Mouse (Mus musculus): ENCODE results near the gene Elp4. TPM values are rescaled to one million over a fixed set of nuclear protein-coding genes. Genes with fewer than 3 reads are reported as not detected.

Gene Elp4
- polyA plus RNA-seq, 1 experiment, result 4.7 TPM

GRCm38 (mm10) chr2:105801536-105801935 lies 102.8 kb downstream of the Elp4 start:
- H3K4me1 ChIP-seq (replicated peaks; ENCODE audit: control insufficient read depth, insufficient read depth, low read length), result no peaks in the 10 kb centered on the region
- H3K27me3 ChIP-seq (ENCODE audit: control insufficient read depth, insufficient read depth, low read length), result no peaks in the 10 kb centered on the region
- DNase-seq, result no peak
- TF ChIP-seq POLR2A (IDR thresholded peaks at IDR 0.05; ENCODE audit: control insufficient read depth, extremely low read depth, insufficient read depth, low read length, poor library complexity) (no peak), CTCF (IDR thresholded peaks at IDR 0.05; ENCODE audit: borderline replicate concordance, control insufficient read depth, extremely low read depth, insufficient read depth, low read length, poor library complexity) (no peak)
- H3K36me3 ChIP-seq (ENCODE audit: control insufficient read depth, insufficient read depth, low read length), result no peaks in the 10 kb centered on the region
- H3K27ac ChIP-seq (ENCODE audit: control insufficient read depth, insufficient read depth, low read length), result no peak overlapping the region
- WGBS, result 97% methylated on average over 6 of the region's 6 CpGs
- no peak overlapping the region for H3K4me3 ChIP-seq (ENCODE audit: control insufficient read depth, insufficient read depth, low read length)

DNA sequence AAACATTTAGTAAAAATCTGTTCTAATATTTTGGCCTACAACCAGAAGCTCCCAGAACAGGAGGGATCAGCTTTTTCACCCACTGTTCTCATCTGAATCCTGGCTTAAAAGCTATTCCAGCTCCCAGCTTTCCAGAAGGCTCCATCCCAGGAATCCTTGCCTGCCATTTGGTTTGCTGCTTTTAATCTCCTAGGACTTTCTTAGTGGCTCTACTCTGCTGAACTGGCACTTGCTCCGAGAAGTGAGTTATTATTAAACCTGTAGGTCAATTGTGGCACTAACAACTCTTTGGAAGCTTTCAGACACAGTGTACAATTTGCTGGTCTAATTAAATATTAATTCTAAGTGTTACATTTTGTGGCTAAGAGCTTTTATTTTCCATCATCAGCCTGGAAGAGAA lies 103.7 kb downstream of the Elp4 start:
- no peak for DNase-seq
- H3K27ac ChIP-seq (ENCODE audit: control insufficient read depth, insufficient read depth, low read length), result no peak overlapping the region
- WGBS, result 93% methylated on average over 1 of the region's 1 CpGs
- H3K27me3 ChIP-seq (ENCODE audit: control insufficient read depth, insufficient read depth, low read length), result no peaks in the 10 kb centered on the region
- TF ChIP-seq CTCF (IDR thresholded peaks at IDR 0.05; ENCODE audit: borderline replicate concordance, control insufficient read depth, extremely low read depth, insufficient read depth, low read length, poor library complexity), result no peak
- no peak for TF ChIP-seq POLR2A (IDR thresholded peaks at IDR 0.05; ENCODE audit: control insufficient read depth, extremely low read depth, insufficient read depth, low read length, poor library complexity)
- no peaks in the 10 kb centered on the region for H3K4me1 ChIP-seq (replicated peaks; ENCODE audit: control insufficient read depth, insufficient read depth, low read length)
- H3K4me3 ChIP-seq (ENCODE audit: control insufficient read depth, insufficient read depth, low read length), result no peak overlapping the region
- H3K36me3 ChIP-seq (ENCODE audit: control insufficient read depth, insufficient read depth, low read length), result no peaks in the 10 kb centered on the region

- TF ChIP-seq CTCF (IDR thresholded peaks at IDR 0.05; ENCODE audit: borderline replicate concordance, control insufficient read depth, extremely low read depth, insufficient read depth, low read length, poor library complexity) (no peak), POLR2A (IDR thresholded peaks at IDR 0.05; ENCODE audit: control insufficient read depth, extremely low read depth, insufficient read depth, low read length, poor library complexity) (no peak)
- H3K4me1 ChIP-seq (replicated peaks; ENCODE audit: control insufficient read depth, insufficient read depth, low read length), result no peaks in the 10 kb centered on the region
These were observed 104.5 kb downstream of the Elp4 start for GRCm38 (mm10) chr2:105799840-105800239.

GRCm38 (mm10) chr2:105797842-105798241 lies 106.5 kb downstream of the Elp4 start:
- H3K36me3 ChIP-seq (ENCODE audit: control insufficient read depth, insufficient read depth, low read length), result no peaks in the 10 kb centered on the region
- no peaks in the 10 kb centered on the region for H3K27me3 ChIP-seq (ENCODE audit: control insufficient read depth, insufficient read depth, low read length)
- TF ChIP-seq POLR2A (IDR thresholded peaks at IDR 0.05; ENCODE audit: control insufficient read depth, extremely low read depth, insufficient read depth, low read length, poor library complexity) (no peak), CTCF (IDR thresholded peaks at IDR 0.05; ENCODE audit: borderline replicate concordance, control insufficient read depth, extremely low read depth, insufficient read depth, low read length, poor library complexity) (no peak)
- H3K4me1 ChIP-seq (replicated peaks; ENCODE audit: control insufficient read depth, insufficient read depth, low read length), result no peaks in the 10 kb centered on the region
- no peak overlapping the region for H3K4me3 ChIP-seq (ENCODE audit: control insufficient read depth, insufficient read depth, low read length)
- DNase-seq, result no peak
- no peak overlapping the region for H3K27ac ChIP-seq (ENCODE audit: control insufficient read depth, insufficient read depth, low read length)

More at GRCm38 (mm10) chr2:105799840-105800239, 104.5 kb downstream of the Elp4 start:
- peak; percentile 5 for DNase-seq
- 96% methylated on average over 2 of the region's 2 CpGs for WGBS
- no peaks in the 10 kb centered on the region for H3K27me3 ChIP-seq (ENCODE audit: control insufficient read depth, insufficient read depth, low read length)
- no peak overlapping the region for H3K4me3 ChIP-seq (ENCODE audit: control insufficient read depth, insufficient read depth, low read length)
- no peaks in the 10 kb centered on the region for H3K36me3 ChIP-seq (ENCODE audit: control insufficient read depth, insufficient read depth, low read length)
- no peak overlapping the region for H3K27ac ChIP-seq (ENCODE audit: control insufficient read depth, insufficient read depth, low read length)

DNA sequence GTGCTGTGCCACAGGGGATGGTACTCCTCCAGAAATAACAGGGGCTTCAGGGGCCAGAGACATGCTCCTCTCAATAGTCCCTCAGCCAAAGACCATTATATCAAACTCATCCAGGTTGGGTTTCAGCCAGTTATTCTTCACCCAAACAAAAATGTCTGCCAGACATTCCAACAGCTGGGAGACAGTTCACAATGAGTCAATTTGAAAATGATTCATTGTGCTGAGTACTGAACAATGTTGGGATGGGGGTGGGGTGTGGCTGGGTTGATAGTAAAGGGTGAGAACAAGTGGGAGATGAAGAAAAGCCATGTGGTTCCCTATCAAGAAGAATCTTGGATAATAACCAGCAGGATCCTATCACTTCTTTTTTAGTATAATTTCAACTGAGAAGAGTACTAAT lies 108.3 kb downstream of the Elp4 start:
- DNase-seq, result no peak
- no peaks in the 10 kb centered on the region for H3K27me3 ChIP-seq (ENCODE audit: control insufficient read depth, insufficient read depth, low read length)

DNA sequence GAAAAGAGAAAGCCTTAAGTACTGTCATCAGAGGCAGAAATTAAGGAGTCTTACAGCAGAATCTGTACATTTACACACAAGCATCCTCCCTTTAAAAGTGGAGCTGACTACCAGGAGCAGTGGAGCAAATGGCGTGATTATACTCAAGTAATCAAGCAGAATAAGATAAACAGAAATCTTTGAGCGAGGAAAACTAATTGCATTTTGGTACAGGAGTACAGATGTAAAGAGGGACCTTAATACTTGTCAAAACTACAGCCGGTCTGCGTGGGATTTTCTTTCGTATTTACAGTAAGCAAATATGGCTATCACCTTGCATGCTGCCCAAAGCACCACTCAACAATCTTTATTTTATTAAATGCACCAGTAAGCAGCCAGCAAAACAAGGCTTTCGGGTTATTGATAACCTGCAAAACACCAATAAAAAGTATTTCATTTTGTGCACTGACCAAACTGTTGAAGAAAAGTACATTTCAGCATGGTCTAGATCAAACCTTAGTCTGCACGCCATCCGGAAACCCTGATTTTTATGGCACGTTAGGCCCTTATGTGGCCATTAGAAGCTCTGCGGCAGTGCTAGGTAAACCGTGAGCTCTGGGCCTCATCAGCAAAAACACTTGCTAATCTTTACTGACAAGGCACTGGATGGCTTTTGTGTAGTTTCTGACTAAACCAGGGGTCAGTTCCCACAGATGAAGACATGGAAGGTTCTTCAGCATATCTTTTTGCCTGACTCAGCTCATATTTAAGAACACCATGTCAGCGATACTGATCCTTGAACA lies 111.8 kb downstream of the Elp4 start:
- Histone ChIP-seq H3K4me3 (ENCODE audit: control insufficient read depth, insufficient read depth, low read length) (no peak overlapping the region), H3K36me3 (ENCODE audit: control insufficient read depth, insufficient read depth, low read length) (no peaks in the 10 kb centered on the region), H3K4me1 (replicated peaks; ENCODE audit: control insufficient read depth, insufficient read depth, low read length) (no peaks in the 10 kb centered on the region), H3K27ac (ENCODE audit: control insufficient read depth, insufficient read depth, low read length) (no peak overlapping the region), H3K27me3 (ENCODE audit: control insufficient read depth, insufficient read depth, low read length) (no peaks in the 10 kb centered on the region)
- no peak for DNase-seq
- TF ChIP-seq POLR2A (IDR thresholded peaks at IDR 0.05; ENCODE audit: control insufficient read depth, extremely low read depth, insufficient read depth, low read length, poor library complexity) (no peak), CTCF (IDR thresholded peaks at IDR 0.05; ENCODE audit: borderline replicate concordance, control insufficient read depth, extremely low read depth, insufficient read depth, low read length, poor library complexity) (no peak)
- 98% methylated on average over 12 of the region's 12 CpGs for WGBS

More for the DNA sequence above, 108.3 kb downstream of the Elp4 start:
- Histone ChIP-seq H3K4me3 (ENCODE audit: control insufficient read depth, insufficient read depth, low read length) (no peak overlapping the region), H3K4me1 (replicated peaks; ENCODE audit: control insufficient read depth, insufficient read depth, low read length) (no peaks in the 10 kb centered on the region), H3K36me3 (ENCODE audit: control insufficient read depth, insufficient read depth, low read length) (no peaks in the 10 kb centered on the region), H3K27ac (ENCODE audit: control insufficient read depth, insufficient read depth, low read length) (no peak overlapping the region)
- no peak for TF ChIP-seq CTCF (IDR thresholded peaks at IDR 0.05; ENCODE audit: borderline replicate concordance, control insufficient read depth, extremely low read depth, insufficient read depth, low read length, poor library complexity)
- TF ChIP-seq POLR2A (IDR thresholded peaks at IDR 0.05; ENCODE audit: control insufficient read depth, extremely low read depth, insufficient read depth, low read length, poor library complexity), result no peak
